Mouse (Mus musculus) mesoderm, embryonic 11.5 days (tissue): ENCODE results near the gene Sox13.

Experiments used
- DNase-seq: peaks from one replicate; pipeline ENCODE4 v3.0.0-alpha.2; 2012; ENCODE audit warnings: low read depth, low spot score

Sox13 gene

GRCm38 (mm10) chr1:133404005-133404404 lies 20.2 kb downstream of the Sox13 start:
- DNase-seq, result no peak

- DNase-seq, result no peak
Observed at GRCm38 (mm10) chr1:133400014-133400725, 24.0 kb downstream of the Sox13 start.

GRCm38 (mm10) chr1:133397483-133398237 lies 26.5 kb downstream of the Sox13 start:
- DNase-seq, result peak; percentile 80

GRCm38 (mm10) chr1:133397094-133397482 lies 27.1 kb downstream of the Sox13 start:
- no peak for DNase-seq

- no peak for DNase-seq
Observed at GRCm38 (mm10) chr1:133396693-133397092, 27.5 kb downstream of the Sox13 start.

GRCm38 (mm10) chr1:133394702-133395101 lies 29.5 kb downstream of the Sox13 start:
- no peak for DNase-seq

GRCm38 (mm10) chr1:133387539-133388268 lies 36.5 kb downstream of the Sox13 start:
- no peak for DNase-seq

- DNase-seq, result no peak
Observed at GRCm38 (mm10) chr1:133386209-133386608, 38.0 kb downstream of the Sox13 start.

GRCm38 (mm10) chr1:133385506-133385905 lies 38.7 kb downstream of the Sox13 start:
- DNase-seq, result peak; percentile 80

GRCm38 (mm10) chr1:133383157-133383783 lies 40.9 kb downstream of the Sox13 start:
- no peak for DNase-seq

- DNase-seq, result no peak
Observed at GRCm38 (mm10) chr1:133382552-133383155, 41.5 kb downstream of the Sox13 start.

- peak; percentile 88 for DNase-seq
Observed at GRCm38 (mm10) chr1:133382008-133382407, 42.2 kb downstream of the Sox13 start.

GRCm38 (mm10) chr1:133380347-133381065 lies 43.7 kb downstream of the Sox13 start:
- DNase-seq, result peak; percentile 51

- no peak for DNase-seq
Observed at GRCm38 (mm10) chr1:133379986-133380320, 44.2 kb downstream of the Sox13 start.

GRCm38 (mm10) chr1:133379254-133379985 lies 44.8 kb downstream of the Sox13 start:
- DNase-seq, result no peak

GRCm38 (mm10) chr1:133377547-133377946 lies 46.6 kb downstream of the Sox13 start:
- no peak for DNase-seq

- DNase-seq, result no peak
Observed at GRCm38 (mm10) chr1:133375696-133376346, 48.4 kb downstream of the Sox13 start.

GRCm38 (mm10) chr1:133372113-133372512 lies 52.1 kb downstream of the Sox13 start:
- DNase-seq, result no peak

GRCm38 (mm10) chr1:133371431-133371830 lies 52.7 kb downstream of the Sox13 start:
- no peak for DNase-seq

- DNase-seq, result no peak
Observed at GRCm38 (mm10) chr1:133370352-133370751, 53.8 kb downstream of the Sox13 start.
